Mouse (Mus musculus): Measurements from ENCODE around the gene Amh.
"Not testable (repeated sequence)": the region's sequence is repeated elsewhere in the genome, so short reads cannot be mapped to it uniquely, and the experiment has no call there.

Amh gene

GRCm38 (mm10) chr10:80807057-80807627, 2.1 kb downstream of the Amh start:
- DNase-seq (ENCODE audit: low spot score): peak; percentile 51

GRCm38 (mm10) chr10:80808099-80808984, 3.3 kb downstream of the Amh start:
- no peak for DNase-seq (ENCODE audit: low spot score)

- no peak for DNase-seq (ENCODE audit: low spot score)
Measured at GRCm38 (mm10) chr10:80808985-80809632, 4.1 kb downstream of the Amh start.

GRCm38 (mm10) chr10:80810084-80810483, 5.0 kb downstream of the Amh start:
- no peak for DNase-seq (ENCODE audit: low spot score)

DNA sequence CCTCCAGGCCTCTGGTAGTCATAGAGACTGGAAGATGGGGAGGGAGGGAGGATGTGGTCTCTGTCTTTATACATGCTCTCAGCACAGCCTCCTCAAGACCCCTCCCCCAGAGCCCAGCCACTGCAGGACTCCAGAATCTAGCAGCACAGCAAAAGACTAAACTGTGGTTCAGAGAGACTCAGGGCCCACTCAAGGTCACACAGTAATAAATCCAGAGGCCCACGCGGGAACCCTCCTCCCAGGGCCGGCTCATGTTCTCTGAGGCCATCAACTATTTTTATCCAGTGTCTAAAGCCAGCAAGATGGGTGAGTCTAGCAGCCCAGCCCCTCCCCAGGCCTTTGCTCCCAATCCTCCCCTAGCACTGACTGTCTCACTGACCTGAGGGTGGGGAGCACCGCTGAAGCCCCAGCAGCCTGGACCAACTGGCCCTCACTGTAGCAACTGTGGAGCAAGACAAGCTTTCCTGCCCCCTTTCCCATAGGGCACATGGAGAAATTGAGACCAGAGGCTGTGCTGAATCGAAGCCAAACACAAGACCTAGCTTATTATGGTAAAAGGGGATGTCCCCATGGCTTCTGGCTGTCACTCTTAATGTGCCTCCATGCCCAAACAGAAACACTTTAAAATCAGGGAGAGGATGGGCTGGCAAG, 7.5 kb downstream of the Amh start:
- DNase-seq (ENCODE audit: low spot score): no peak

GRCm38 (mm10) chr10:80813366-80813765, 8.3 kb downstream of the Amh start, which contains the start of gene Jsrp1:
Gene Jsrp1 (minus strand): TSS chr10:80813498.
- no peak for DNase-seq (ENCODE audit: low spot score)

DNA sequence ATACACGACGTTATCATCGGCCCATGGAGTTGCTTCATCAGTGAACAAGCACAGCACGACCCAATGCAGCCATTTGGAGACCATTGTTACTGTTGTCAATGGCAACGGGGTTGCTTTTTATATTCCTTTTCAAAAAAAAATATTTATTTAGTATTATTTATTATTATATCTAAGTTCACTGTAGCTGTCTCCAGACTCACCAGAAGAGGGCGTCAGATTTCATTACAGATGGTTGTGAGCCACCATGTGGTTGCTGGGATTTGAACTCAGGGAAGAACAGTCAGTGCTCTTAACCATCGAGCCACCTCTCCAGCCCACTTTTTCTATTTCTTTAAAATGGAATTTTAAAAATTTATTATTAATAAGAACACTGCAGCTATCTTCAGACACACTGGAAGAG, 9.8 kb downstream of the Amh start:
- DNase-seq (ENCODE audit: low spot score): no peak

DNA sequence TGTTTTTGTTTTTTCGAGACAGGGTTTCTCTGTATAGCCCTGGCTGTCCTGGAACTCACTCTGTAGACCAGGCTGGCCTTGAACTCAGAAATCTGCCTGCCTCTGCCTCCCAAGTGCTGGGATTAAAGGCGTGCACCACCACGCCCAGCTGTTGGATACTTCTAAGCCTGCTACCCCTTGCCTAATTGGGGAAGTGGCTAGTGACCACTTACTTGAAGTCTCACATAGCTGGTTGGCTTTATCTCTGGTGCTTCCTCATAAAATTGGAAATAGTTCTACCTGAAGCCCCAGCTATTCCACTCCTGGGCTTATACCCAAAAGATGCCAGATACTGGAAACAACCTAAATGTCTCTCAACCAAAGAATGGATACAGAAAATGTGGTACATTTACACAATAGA, 11.3 kb downstream of the Amh start:
- DNase-seq (ENCODE audit: low spot score): not testable (repeated sequence)

GRCm38 (mm10) chr10:80817164-80817563, 12.1 kb downstream of the Amh start:
- no peak for DNase-seq (ENCODE audit: low spot score)

DNA sequence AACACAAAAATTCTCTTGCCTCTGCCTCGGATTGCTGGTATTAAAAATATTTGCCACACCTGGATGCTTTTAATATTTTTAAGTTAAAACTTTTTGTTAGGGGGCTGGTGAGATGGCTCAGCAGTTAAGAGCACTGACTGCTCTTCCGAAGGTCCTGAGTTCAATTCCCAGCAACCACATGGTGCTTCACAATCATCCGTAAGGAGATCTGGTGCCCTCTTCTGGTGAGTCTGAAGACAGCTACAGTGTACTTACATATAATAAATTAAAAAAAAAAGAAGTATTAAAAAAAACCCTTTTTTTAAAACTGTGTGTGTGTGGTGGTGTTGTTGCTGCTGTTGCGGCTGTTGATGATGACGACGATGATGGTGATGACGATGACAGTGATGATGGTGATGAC, 12.9 kb downstream of the Amh start:
- DNase-seq (ENCODE audit: low spot score): not testable (repeated sequence)

DNA sequence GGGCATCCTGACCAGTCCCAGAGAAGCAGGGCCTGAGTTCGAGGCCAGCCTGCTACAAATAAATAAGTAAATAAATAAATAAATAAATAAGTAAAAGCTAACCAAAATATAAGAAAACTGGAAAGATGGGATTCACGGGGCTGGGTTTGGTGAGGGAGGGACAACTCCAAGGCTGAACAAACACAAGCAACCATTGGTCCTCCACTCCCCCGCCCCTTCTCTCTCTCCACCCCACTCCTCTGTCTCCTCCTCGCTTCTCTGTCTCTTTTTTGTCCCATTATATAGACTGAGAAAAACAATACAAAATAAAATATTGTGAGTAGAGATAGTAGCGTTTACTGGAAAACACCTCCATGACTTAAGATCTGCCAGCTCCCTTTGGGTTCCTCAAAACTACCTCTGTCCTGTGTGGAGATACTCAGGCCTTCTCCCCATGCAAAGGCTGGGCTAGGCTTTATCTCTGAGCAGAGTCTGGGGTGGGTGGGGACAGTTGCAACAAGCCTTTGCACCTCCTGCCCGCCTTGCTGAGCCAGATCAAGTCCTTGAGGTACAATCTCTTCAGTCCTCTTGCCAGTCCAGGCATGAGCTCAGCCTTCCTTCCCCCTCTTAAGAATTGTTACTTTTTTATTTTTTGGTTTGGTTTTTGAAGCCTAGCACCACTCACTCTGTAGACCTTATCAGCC, 13.7 kb downstream of the Amh start:
- DNase-seq (ENCODE audit: low spot score): no peak

GRCm38 (mm10) chr10:80819406-80819805, 14.4 kb downstream of the Amh start:
- no peak for DNase-seq (ENCODE audit: low spot score)

DNA sequence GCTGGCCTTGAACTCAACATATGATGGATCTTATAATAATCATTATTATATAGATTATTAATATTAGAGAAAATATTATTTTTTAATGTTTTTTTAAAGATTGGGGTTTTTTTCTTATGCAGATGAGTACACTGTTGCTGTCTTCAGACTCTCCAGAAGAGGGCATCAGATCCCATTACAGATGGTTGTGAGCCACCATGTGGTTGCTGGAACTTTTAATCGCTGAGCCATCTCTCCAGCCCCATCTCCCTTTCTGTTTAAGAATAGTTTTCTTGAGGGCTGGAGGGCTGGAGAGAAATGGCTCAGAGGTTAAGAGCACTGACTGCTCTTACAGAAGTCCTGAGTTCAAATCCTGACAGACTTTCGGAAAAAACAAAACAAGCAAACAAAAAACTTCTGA, 16.9 kb downstream of the Amh start:
- DNase-seq (ENCODE audit: low spot score): peak; percentile 44

- DNase-seq (ENCODE audit: low spot score): no peak
Measured at GRCm38 (mm10) chr10:80822528-80822927, 17.5 kb downstream of the Amh start.

DNA sequence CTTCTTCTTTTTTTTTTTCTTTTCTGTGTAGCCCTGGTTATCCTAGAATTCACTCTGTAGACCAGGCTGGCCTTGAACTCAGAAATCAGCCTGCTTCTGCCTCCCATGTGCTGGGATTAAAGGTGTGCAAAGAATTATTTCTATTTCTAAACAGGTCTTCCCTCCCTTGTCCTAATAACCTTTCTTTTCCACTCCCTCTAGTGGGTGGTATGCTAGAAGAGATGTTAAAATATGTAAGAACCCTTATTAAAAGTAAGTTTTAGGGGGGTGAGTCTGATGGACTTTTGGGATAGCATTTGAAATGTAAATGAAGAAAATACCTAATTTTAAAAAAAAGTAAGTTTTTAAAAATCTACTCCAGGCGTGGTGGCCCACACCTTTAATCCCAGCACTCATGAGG, 18.3 kb downstream of the Amh start:
- no peak for DNase-seq (ENCODE audit: low spot score)

DNA sequence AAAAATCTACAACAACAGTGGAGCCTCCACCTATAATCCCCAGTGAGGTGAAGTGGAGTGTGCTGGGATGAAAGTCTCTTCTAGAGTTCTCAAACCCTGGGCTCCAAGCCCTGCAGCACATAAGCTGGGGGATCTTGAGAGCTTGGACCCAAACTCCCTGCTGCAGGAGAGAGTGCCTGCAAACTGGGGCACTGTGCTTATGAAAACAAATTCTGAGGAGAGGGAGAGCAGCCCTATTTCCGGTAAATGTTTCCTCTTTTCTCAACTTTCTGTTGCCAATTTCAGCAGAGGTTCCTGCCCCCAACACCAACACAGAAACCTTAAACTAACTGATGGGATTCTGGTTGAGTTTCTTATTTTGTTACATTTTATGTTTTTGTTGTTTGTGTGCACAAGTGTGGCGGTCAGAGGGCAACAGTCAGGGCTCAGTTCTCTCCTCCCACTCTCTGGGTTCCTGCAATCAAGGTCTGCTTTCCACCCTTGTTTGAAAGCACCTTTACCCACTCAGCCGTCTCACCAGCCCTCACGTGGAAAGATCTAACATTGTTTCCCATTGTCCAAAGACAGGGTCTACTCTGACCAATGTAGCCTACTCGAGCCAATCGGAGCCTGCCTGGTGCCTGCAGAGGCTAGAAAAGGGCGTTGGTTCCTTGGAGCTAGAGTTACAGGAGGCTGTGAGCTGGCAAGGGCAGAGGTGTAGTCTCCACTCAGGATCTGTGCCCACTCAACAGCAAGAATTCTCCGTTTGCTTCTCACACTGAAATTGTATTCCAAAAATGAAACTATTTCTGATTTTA, 19.0 kb downstream of the Amh start:
- no peak for DNase-seq (ENCODE audit: low spot score)

DNA sequence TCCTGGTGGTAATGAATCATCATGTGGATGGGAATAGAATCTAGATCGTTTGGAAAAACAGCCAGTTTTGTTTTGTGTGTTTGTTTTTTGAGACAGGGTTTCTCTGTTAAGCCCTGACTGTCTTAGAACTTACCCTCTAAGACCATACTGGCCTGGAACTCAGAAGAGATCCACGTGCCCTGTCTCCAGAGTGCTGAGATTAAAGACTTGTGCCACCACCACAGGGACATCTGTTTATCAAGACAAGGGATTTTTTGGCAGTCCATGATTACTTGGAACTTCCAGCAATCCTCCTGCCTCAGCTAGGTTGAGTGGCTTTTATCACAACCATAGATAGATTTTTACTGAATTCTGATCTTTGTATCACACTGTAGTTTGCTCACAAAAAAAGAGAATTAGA, 19.8 kb downstream of the Amh start:
- no peak for DNase-seq (ENCODE audit: low spot score)

DNA sequence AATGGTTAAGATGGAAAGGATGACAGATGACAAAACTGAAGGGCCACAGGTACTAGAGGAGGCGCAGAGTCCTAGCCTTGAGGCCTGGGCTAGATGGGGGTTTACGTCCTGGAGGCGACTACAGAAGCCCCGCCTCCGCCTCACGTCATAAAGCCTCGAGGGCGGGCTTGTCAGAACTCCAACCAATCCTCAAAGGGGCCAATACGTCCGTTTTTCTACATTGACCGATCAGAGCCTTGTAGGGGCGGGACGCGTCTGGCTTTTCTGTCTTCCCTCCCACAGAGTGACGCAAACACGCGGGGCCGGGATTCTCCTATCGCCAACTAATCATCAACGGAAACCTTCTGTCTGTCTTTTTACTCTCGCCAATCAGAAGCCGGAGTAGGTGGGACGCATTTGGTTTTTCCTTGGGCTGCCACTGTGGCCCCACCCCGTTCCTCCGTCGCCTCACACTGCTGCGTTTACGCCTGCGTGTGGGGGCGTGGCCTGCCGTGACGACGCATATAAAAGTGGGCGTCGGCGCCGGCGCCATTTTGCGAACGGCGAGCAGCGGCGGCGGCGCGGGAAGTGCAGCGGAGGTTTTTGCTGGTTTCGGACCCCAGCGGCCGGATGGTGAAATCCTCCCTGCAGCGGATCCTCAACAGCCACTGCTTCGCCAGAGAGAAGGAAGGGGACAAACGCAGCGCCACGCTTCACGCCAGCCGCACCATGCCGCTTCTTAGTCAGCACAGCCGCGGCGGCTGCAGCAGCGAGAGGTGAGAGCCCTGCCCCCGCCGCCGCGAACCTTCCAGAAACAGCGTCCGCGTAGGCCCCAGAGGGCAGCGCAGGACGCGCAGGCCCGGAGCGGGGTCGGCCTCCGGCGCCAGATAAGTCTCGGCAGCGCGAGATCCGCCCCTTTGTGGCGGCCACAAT, 21.4 kb downstream of the Amh start, which contains the start of gene Oaz1:
TSS of gene Oaz1 (plus strand) at position 506 of the 912 bp plus-strand sequence.
- DNase-seq (ENCODE audit: low spot score): peak; percentile 100

- DNase-seq (ENCODE audit: low spot score): no peak
Measured at GRCm38 (mm10) chr10:80827063-80827869, 22.2 kb downstream of the Amh start.

Measured in lung, postnatal 25 days (tissue).